Mouse (Mus musculus): ENCODE measurements around the gene Pitpnc1. TPM values are rescaled to one million over a fixed set of nuclear protein-coding genes. Genes with fewer than 3 reads are reported as not detected.

The Pitpnc1 gene
- polyA plus RNA-seq, 1 experiment from 2014 or later = 26.8 TPM

DNA sequence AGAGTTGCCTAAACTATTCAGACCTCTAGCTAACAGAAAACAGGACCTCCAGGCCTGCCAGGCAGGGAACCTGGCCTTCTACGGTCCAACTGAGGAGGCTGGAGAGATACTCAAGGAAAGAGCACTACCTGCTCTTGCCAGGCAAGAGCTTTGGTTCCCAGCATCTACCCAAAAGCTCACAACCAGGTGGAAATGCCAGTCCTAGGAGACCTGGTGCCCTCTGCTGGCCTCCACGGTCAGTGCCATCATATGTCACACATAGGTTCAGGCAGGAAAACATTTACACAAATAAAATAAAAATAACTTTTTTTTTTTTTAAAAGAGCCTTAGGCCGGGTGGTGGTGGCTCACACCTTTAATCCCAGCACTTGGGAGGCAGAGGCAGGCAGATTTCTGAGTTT, 8.0 kb downstream of the Pitpnc1 start:
- Histone ChIP-seq H3K4me1 (replicated peaks; ENCODE audit: control insufficient read depth, insufficient read depth, low read length) (no peaks in the 10 kb centered on the region), H3K27ac (ENCODE audit: low read depth, low read length) (no peak overlapping the region), H3K9ac (ENCODE audit: low read depth, low read length) (no peak overlapping the region), H3K27me3 (ENCODE audit: control insufficient read depth, insufficient read depth, low read length) (no peaks in the 10 kb centered on the region), H3K9me3 (ENCODE audit: control insufficient read depth, low read length) (no peaks in the 10 kb centered on the region), H3K36me3 (ENCODE audit: control insufficient read depth, insufficient read depth, low read length) (no peaks in the 10 kb centered on the region), H3K4me3 (ENCODE audit: low read depth, low read length) (no peak overlapping the region), H3K4me2 (replicated peaks; ENCODE audit: low read depth, low read length) (no peak overlapping the region)
- ATAC-seq (ENCODE audit: low FRiP score) (no peak), DNase-seq (ENCODE audit: low spot score) (no peak)
- WGBS = 88% methylated on average over 3 of the region's 3 CpGs

DNA sequence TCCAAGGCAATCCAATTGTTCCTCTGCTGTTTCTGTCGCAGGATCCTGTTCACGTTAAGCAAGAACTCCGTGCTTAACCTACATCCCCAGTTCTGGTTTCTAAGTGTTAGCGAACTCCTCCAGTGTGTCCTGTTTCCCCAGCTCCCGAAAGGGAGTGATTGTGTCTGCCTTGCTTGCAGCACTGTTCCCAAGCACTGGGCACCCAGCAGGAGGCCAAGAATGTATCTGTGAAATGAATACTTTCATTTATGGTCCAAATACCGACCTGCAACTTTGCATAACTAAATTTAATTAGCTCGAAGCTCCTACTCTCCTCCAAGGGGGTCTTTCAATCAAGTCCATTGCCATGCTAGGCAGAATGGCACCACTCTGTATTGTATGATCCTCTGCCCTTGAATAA, 10.7 kb downstream of the Pitpnc1 start:
- Histone ChIP-seq H3K36me3 (ENCODE audit: control insufficient read depth, insufficient read depth, low read length) (no peaks in the 10 kb centered on the region), H3K27me3 (ENCODE audit: control insufficient read depth, insufficient read depth, low read length) (no peaks in the 10 kb centered on the region), H3K4me3 (ENCODE audit: low read depth, low read length) (no peak overlapping the region), H3K4me2 (replicated peaks; ENCODE audit: low read depth, low read length) (no peak overlapping the region), H3K9ac (ENCODE audit: low read depth, low read length) (no peak overlapping the region), H3K27ac (ENCODE audit: low read depth, low read length) (no peak overlapping the region), H3K9me3 (ENCODE audit: control insufficient read depth, low read length) (no peaks in the 10 kb centered on the region), H3K4me1 (replicated peaks; ENCODE audit: control insufficient read depth, insufficient read depth, low read length) (no peaks in the 10 kb centered on the region)
- 69% methylated on average over 7 of the region's 7 CpGs for WGBS
- DNase-seq (ENCODE audit: low spot score) = no peak
- no peak for ATAC-seq (ENCODE audit: low FRiP score)

DNA sequence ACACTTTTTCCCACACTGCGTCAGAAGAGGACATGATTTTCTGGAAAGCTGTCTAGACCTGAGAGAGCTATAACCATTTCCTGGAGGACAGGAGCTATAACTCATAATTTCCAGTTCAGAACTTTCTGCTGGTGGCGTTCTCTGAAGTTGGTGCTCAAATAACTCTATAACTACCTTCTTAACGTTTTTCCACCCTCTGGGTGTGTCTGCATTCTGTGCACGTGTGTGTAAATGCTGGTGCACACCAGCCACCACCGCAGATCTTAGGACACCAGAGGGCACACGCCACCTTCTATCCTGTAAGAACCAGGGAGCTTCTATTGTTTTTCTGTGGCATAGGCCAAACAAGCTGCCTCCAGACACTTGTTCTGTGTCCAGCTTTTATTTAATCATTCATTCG, 11.5 kb downstream of the Pitpnc1 start:
- Histone ChIP-seq H3K9ac (ENCODE audit: low read depth, low read length) (no peak overlapping the region), H3K9me3 (ENCODE audit: control insufficient read depth, low read length) (no peaks in the 10 kb centered on the region), H3K4me1 (replicated peaks; ENCODE audit: control insufficient read depth, insufficient read depth, low read length) (no peaks in the 10 kb centered on the region), H3K4me3 (ENCODE audit: low read depth, low read length) (no peak overlapping the region), H3K4me2 (replicated peaks; ENCODE audit: low read depth, low read length) (no peak overlapping the region), H3K36me3 (ENCODE audit: control insufficient read depth, insufficient read depth, low read length) (no peaks in the 10 kb centered on the region), H3K27ac (ENCODE audit: low read depth, low read length) (no peak overlapping the region), H3K27me3 (ENCODE audit: control insufficient read depth, insufficient read depth, low read length) (no peaks in the 10 kb centered on the region)
- 86% methylated on average over 7 of the region's 7 CpGs for WGBS
- DNase-seq (ENCODE audit: low spot score) (no peak), ATAC-seq (ENCODE audit: low FRiP score) (no peak)

DNA sequence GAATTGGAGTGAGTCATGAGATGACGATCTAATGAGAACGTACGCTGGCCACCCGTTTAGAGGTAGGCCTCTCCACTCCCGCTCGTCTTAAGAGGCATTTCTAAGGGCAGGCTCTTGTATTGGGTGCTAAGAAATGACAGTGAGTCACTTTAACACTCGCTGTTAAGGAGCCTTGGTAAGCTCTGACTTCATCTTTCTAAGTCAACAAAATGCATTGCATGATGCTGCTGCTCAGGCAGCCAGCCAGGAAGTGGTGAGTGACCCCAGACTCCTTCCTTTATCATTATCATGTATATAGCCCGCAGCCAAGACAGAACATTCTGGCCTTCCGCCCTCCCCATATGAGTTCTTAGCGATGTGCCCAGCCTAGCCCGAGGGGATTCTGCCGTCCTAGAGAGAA, 12.2 kb downstream of the Pitpnc1 start:
- Histone ChIP-seq H3K36me3 (ENCODE audit: control insufficient read depth, insufficient read depth, low read length) (no peaks in the 10 kb centered on the region), H3K4me1 (replicated peaks; ENCODE audit: control insufficient read depth, insufficient read depth, low read length) (no peaks in the 10 kb centered on the region), H3K27me3 (ENCODE audit: control insufficient read depth, insufficient read depth, low read length) (no peaks in the 10 kb centered on the region), H3K9me3 (ENCODE audit: control insufficient read depth, low read length) (no peaks in the 10 kb centered on the region), H3K4me3 (ENCODE audit: low read depth, low read length) (no peak overlapping the region), H3K27ac (ENCODE audit: low read depth, low read length) (no peak overlapping the region), H3K9ac (ENCODE audit: low read depth, low read length) (no peak overlapping the region), H3K4me2 (replicated peaks; ENCODE audit: low read depth, low read length) (no peak overlapping the region)
- ATAC-seq (ENCODE audit: low FRiP score) (no peak), DNase-seq (ENCODE audit: low spot score) (no peak)
- WGBS = 86% methylated on average over 12 of the region's 12 CpGs

DNA sequence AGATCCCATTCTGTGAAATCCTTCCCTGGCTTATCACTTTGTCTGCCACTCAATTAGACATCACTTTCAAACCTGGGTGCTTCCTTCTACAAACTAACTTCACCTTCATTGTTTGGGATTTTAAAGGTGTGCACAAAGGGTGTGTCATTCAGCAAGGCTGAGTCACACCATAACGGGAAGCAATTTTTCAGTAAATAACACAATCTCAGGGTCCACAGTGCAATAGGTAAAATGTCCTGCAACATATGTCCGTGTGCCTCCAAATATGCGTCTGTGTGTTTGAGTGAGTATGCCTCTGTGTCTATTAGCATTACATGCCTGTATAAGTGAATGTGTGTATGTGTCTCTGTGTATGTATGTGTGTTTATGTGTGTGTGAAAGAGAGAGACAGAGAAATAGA, 13.2 kb downstream of the Pitpnc1 start:
- DNase-seq (ENCODE audit: low spot score) = no peak
- 89% methylated on average over 3 of the region's 3 CpGs for WGBS
- no peak overlapping the region for H3K9ac ChIP-seq (ENCODE audit: low read depth, low read length)

DNA sequence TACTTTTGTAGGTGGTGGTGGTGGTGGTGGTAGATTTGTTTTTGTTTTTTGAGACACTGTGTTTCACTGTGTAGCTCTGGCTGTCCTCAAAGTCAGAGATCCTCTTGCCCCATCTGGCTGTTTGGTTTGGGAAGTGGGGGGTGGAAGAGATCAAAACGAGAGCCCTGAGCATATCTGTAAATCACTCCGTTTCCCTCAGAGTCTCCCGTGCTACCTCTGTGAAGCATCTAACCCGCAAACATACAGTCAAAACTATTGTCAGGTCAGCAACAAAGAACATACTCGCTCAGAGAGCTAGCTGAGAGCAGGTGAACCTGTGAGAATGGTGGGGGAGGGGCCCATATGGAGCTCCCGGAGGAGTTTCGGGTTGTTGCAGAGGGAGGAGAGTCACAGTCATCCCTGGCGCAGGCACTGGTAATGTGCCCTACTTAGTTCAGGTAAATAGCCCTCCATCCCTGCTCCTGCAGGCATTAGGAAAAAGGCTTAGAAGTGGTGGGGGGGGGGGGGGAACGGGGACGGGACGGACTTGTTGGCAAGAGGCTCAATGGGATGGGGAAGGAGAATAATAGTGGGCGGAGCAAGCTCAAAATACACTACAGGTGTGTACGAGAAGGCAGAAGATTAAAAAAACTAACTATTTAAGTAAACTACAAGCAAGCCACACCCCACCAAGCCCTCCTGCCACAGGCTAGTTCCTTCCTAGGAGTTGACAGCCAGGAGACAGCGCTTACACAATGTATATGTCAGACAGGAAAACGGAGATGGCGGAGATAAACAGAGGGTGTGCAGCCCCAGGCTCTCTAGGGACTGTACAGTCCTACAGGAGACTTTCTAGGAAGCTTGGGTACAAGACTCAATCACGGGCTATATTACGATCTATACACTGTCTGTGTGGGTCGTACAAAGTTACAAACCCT, 15.7 kb downstream of the Pitpnc1 start:
- H3K4me2 ChIP-seq (replicated peaks; ENCODE audit: low read depth, low read length) = no peak overlapping the region
- WGBS = 68% methylated on average over 16 of the region's 19 CpGs

More for the DNA sequence above, 13.2 kb downstream of the Pitpnc1 start:
- Histone ChIP-seq H3K4me3 (ENCODE audit: low read depth, low read length) (no peak overlapping the region), H3K27me3 (ENCODE audit: control insufficient read depth, insufficient read depth, low read length) (no peaks in the 10 kb centered on the region), H3K36me3 (ENCODE audit: control insufficient read depth, insufficient read depth, low read length) (no peaks in the 10 kb centered on the region), H3K27ac (ENCODE audit: low read depth, low read length) (no peak overlapping the region), H3K4me2 (replicated peaks; ENCODE audit: low read depth, low read length) (no peak overlapping the region), H3K4me1 (replicated peaks; ENCODE audit: control insufficient read depth, insufficient read depth, low read length) (no peaks in the 10 kb centered on the region), H3K9me3 (ENCODE audit: control insufficient read depth, low read length) (no peaks in the 10 kb centered on the region)
- no peak for ATAC-seq (ENCODE audit: low FRiP score)

DNA sequence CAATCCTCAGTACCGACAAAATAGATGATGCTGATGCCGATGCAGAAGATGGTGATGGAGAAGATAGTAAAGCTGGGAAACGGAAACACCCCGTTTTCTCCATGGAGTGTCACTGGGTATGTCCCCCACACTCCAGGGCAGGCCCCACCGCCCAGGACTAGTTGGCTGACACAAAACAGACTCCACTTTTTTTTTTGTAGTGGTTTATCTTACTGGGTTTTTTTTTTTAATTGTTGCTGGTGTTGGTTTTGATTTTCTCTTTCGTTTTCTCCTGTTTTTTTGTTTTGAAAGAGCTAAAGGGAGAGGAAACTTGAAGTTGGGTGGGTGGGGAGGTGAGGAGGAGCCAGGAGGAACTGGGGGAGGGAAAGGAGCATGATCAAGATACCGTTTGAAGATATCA, 18.4 kb downstream of the Pitpnc1 start:
- H3K4me2 ChIP-seq (replicated peaks; ENCODE audit: low read depth, low read length) = no peak overlapping the region
- H3K27me3 ChIP-seq (ENCODE audit: control insufficient read depth, insufficient read depth, low read length) = no peaks in the 10 kb centered on the region
- no peaks in the 10 kb centered on the region for H3K9me3 ChIP-seq (ENCODE audit: control insufficient read depth, low read length)
- H3K27ac ChIP-seq (ENCODE audit: low read depth, low read length) = no peak overlapping the region
- ATAC-seq (ENCODE audit: low FRiP score) (no peak), DNase-seq (ENCODE audit: low spot score) (no peak)
- no peak overlapping the region for H3K9ac ChIP-seq (ENCODE audit: low read depth, low read length)
- no peaks in the 10 kb centered on the region for H3K4me1 ChIP-seq (replicated peaks; ENCODE audit: control insufficient read depth, insufficient read depth, low read length)
- no peak overlapping the region for H3K4me3 ChIP-seq (ENCODE audit: low read depth, low read length)
- 89% methylated on average over 7 of the region's 7 CpGs for WGBS
- no peaks in the 10 kb centered on the region for H3K36me3 ChIP-seq (ENCODE audit: control insufficient read depth, insufficient read depth, low read length)

More for the DNA sequence above, 15.7 kb downstream of the Pitpnc1 start:
- no peak overlapping the region for H3K27ac ChIP-seq (ENCODE audit: low read depth, low read length)
- H3K27me3 ChIP-seq (ENCODE audit: control insufficient read depth, insufficient read depth, low read length) = no peaks in the 10 kb centered on the region
- no peaks in the 10 kb centered on the region for H3K4me1 ChIP-seq (replicated peaks; ENCODE audit: control insufficient read depth, insufficient read depth, low read length)
- ATAC-seq (ENCODE audit: low FRiP score) = no peak
- H3K4me3 ChIP-seq (ENCODE audit: low read depth, low read length) = no peak overlapping the region
- no peaks in the 10 kb centered on the region for H3K36me3 ChIP-seq (ENCODE audit: control insufficient read depth, insufficient read depth, low read length)
- DNase-seq (ENCODE audit: low spot score) = no peak
- H3K9me3 ChIP-seq (ENCODE audit: control insufficient read depth, low read length) = no peaks in the 10 kb centered on the region
- no peak overlapping the region for H3K9ac ChIP-seq (ENCODE audit: low read depth, low read length)

DNA sequence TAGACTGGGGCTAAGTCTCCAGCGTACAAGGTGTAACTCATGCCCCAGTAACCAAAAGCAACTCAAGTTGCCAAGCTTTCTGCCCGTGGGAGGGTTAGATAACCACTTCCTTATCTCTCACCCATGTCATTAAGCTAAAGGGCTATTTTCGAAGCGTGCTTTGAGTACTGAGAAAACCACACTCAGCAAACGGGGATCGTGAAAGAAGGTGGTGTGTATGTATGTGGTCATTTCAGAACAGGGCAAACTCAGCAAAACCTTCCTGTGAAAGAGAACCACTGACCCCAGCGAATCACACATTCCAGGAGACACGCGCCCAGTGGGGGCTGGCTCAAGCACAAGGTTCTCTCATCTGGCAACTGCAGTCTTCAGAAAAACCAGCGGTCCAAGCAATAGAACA, 19.4 kb downstream of the Pitpnc1 start:
- Histone ChIP-seq H3K4me3 (ENCODE audit: low read depth, low read length) (no peak overlapping the region), H3K27ac (ENCODE audit: low read depth, low read length) (no peak overlapping the region), H3K4me2 (replicated peaks; ENCODE audit: low read depth, low read length) (no peak overlapping the region), H3K36me3 (ENCODE audit: control insufficient read depth, insufficient read depth, low read length) (no peaks in the 10 kb centered on the region), H3K27me3 (ENCODE audit: control insufficient read depth, insufficient read depth, low read length) (no peaks in the 10 kb centered on the region), H3K4me1 (replicated peaks; ENCODE audit: control insufficient read depth, insufficient read depth, low read length) (no peaks in the 10 kb centered on the region), H3K9ac (ENCODE audit: low read depth, low read length) (no peak overlapping the region), H3K9me3 (ENCODE audit: control insufficient read depth, low read length) (no peaks in the 10 kb centered on the region)
- 89% methylated on average over 10 of the region's 10 CpGs for WGBS
- DNase-seq (ENCODE audit: low spot score) (no peak), ATAC-seq (ENCODE audit: low FRiP score) (no peak)

DNA sequence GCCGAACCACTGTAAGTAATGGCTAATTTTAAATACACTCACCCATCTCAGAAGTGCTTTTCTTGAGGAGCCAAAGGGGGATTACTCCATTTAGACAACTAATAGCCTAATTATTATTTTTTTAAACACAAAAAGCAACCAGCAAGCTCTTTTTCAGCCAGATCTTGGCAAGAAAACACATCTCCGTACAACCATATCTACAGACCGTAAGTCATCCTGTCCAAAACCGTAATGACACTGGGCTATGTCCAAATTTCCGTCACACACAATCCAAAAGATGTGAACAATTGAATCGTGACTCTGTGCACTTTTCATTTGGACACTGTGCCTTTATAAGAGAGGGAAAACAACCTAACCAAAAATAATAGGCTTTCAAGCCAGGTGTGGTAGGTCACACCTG, 20.4 kb downstream of the Pitpnc1 start:
- no peak overlapping the region for H3K4me2 ChIP-seq (replicated peaks; ENCODE audit: low read depth, low read length)
- H3K27me3 ChIP-seq (ENCODE audit: control insufficient read depth, insufficient read depth, low read length) = no peaks in the 10 kb centered on the region
- WGBS = 94% methylated on average over 6 of the region's 6 CpGs
- no peak overlapping the region for H3K27ac ChIP-seq (ENCODE audit: low read depth, low read length)
- H3K4me3 ChIP-seq (ENCODE audit: low read depth, low read length) = no peak overlapping the region
- H3K4me1 ChIP-seq (replicated peaks; ENCODE audit: control insufficient read depth, insufficient read depth, low read length) = no peaks in the 10 kb centered on the region
- H3K9me3 ChIP-seq (ENCODE audit: control insufficient read depth, low read length) = no peaks in the 10 kb centered on the region
- no peak for DNase-seq (ENCODE audit: low spot score)
- H3K36me3 ChIP-seq (ENCODE audit: control insufficient read depth, insufficient read depth, low read length) = no peaks in the 10 kb centered on the region
- no peak overlapping the region for H3K9ac ChIP-seq (ENCODE audit: low read depth, low read length)
- no peak for ATAC-seq (ENCODE audit: low FRiP score)

All from hindbrain, embryonic 11.5 days (tissue).